Mouse (Mus musculus) lung, adult 18-20 months (tissue): ENCODE data around the gene Dnajc30.

Experiments
- DNase-seq, 2 experiments: peaks; one replicate each; pipeline ENCODE4 v3.0.0; 2022; ENCODE audit warnings: mixed read lengths in 2 of 2

The Dnajc30 gene

GRCm38 (mm10) chr5:135109976-135110375 lies 46.0 kb downstream of the Dnajc30 start:
- DNase-seq: no peak

GRCm38 (mm10) chr5:135113782-135114181 lies 49.8 kb downstream of the Dnajc30 start:
- DNase-seq: no peak

- DNase-seq: no peak
Measured at GRCm38 (mm10) chr5:135115241-135115640, 51.2 kb downstream of the Dnajc30 start.
